Mouse (Mus musculus) thymus, adult 2 months (tissue): ENCODE data around the gene Prmt3.

Experiments used
- CTCF ChIP-seq: fragments of 200-500 bp; IDR thresholded peaks from 2 replicates; pipeline ENCODE4 v1.5.1; 2012; ENCODE audit warnings: mild to moderate bottlenecking, control low read depth, low read length, moderate library complexity, borderline replicate concordance; ENCODE audit not compliant: control insufficient read depth, poor library complexity, insufficient read depth; ENCODE audit errors: extremely low read depth
- POLR2A ChIP-seq: fragments of 200-500 bp; IDR thresholded peaks from 2 replicates; pipeline ENCODE4 v1.6.1; 2012; ENCODE audit warnings: mild to moderate bottlenecking, low read length, control low read depth, moderate library complexity; ENCODE audit not compliant: control insufficient read depth, poor library complexity, insufficient read depth; ENCODE audit errors: extremely low read depth

DNA sequence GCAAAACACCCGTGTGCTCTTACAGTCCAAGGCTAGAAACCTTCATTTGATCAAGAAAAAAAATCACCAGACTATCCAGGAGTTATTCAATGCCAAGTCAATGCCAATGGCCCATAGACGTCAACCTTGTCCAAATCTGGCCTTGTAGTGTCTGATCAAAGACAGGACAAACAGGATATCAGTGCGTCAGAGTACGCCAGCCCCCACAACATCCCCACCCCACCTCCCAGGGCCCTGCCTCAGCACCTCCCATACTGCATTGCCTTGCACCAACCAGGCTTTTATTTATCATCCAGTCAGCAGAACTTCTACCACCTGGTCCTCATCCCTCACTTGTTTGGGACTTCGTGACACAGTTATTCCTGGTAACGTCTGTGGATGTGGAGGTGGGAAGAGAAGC is 117.2 kb downstream of the Prmt3 start:
- no peak for TF ChIP-seq CTCF
- TF ChIP-seq POLR2A = no peak
